Mouse (Mus musculus) myocyte (in vitro differentiated cells): ENCODE data around the gene Traf3ip2.

Source experiments
- E2F4 ChIP-seq: IDR thresholded peaks from one replicate; pipeline ENCODE4 v1.6.1; 2011; ENCODE audit warnings: mild to moderate bottlenecking, control low read depth, moderate library complexity; ENCODE audit not compliant: insufficient read depth
- MYOG ChIP-seq, 3 experiments: IDR thresholded peaks; one replicate each; pipeline ENCODE4 v1.6.1; 2011; ENCODE audit warnings: control low read depth in 2 of 3, low read depth in 2 of 3, mild to moderate bottlenecking in 2 of 3; ENCODE audit not compliant: insufficient read length in 2 of 3, control insufficient read depth in 1 of 3, insufficient read depth in 1 of 3
- POLR2A ChIP-seq: IDR thresholded peaks from one replicate; pipeline ENCODE4 v1.6.1; 2011; ENCODE audit warnings: low read depth, mild to moderate bottlenecking, control low read depth, moderate library complexity; ENCODE audit not compliant: insufficient read length
- USF1 ChIP-seq: IDR thresholded peaks from one replicate; pipeline ENCODE4 v1.6.1; 2011; ENCODE audit warnings: low read depth, mild to moderate bottlenecking, control low read depth, moderate library complexity

DNA sequence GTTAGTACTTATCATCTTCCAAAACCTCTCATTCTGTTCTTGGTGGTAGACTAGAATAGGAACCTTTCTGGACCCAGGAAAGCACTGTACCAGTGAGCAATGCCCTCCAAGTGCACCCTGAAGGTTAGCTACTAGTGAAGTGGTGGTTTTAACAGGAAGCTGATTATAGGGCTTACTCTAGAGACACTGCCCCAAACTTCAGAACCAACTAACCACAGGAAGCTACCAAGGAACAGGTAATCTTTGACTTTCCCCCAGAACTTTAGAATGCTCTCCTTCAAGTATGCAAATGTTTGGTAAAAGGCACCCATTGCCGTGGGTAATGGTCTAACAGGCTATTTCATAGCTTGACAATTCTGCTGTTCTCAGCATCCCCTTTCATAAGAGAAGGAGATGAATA is 12.6 kb upstream of the Traf3ip2 start:
- no peak for TF ChIP-seq POLR2A
- TF ChIP-seq E2F4 = no peak
- no peak for TF ChIP-seq USF1
- TF ChIP-seq MYOG (IDR thresholded peaks at IDR 0.05; ENCODE audit: control insufficient read depth in 1 of 3, insufficient read depth in 1 of 3, insufficient read length in 2 of 3, low read depth in 2 of 3) = no peak
